Mouse (Mus musculus) effector memory CD4-positive, alpha-beta T cell, adult 7 months (primary cell): ENCODE data around the gene Cfap97d2. TPM values are rescaled to one million over a fixed set of nuclear protein-coding genes. Genes with fewer than 3 reads are reported as not detected.

Experiments
- polyA plus RNA-seq: library from polyadenylated mRNA; unstranded; fragments of 100-300 nt; shearing (Covaris generic); gene quantifications from one replicate; pipeline ENCODE4 v1.2.1, GENCODE M21; 2017

Gene Cfap97d2
- polyA plus RNA-seq = not detected

GRCm38 (mm10) chr8:13705668-13706067, at the start of gene Cfap97d2:
Cfap97d2 (plus strand) TSS chr8:13705889.

GRCm38 (mm10) chr8:13677413-13677883, 28.2 kb upstream of the Cfap97d2 start, which contains the start of gene Rasa3:
Rasa3 (minus strand) TSS chr8:13677603.

GRCm38 (mm10) chr8:13756982-13757804, 51.5 kb downstream of the Cfap97d2 start, which contains the start of gene Cdc16:
Cdc16 (plus strand) TSS chr8:13757676.

GRCm38 (mm10) chr8:13785250-13785763, 79.6 kb downstream of the Cfap97d2 start, which contains the start of gene Upf3a:
Upf3a (plus strand) TSS chr8:13785615.

Other genes starting within 250 kb of the Cfap97d2 start
- gene Gas6, start 211.4 kb upstream of the Cfap97d2 start, polyA plus RNA-seq = not detected
- not detected for gene 1700029H14Rik, start 143.4 kb upstream of the Cfap97d2 start, polyA plus RNA-seq
- 267 TPM for gene Rasa3, start 28.3 kb upstream of the Cfap97d2 start, polyA plus RNA-seq
- gene Cdc16, start 51.8 kb downstream of the Cfap97d2 start, polyA plus RNA-seq = 37.1 TPM
- 31.9 TPM for gene Upf3a, start 79.7 kb downstream of the Cfap97d2 start, polyA plus RNA-seq
- gene AF366264, start 132.5 kb downstream of the Cfap97d2 start, polyA plus RNA-seq = not detected
- 26.5 TPM for gene Champ1, start 163.8 kb downstream of the Cfap97d2 start, polyA plus RNA-seq
- gene Coprs, start 184.4 kb downstream of the Cfap97d2 start, polyA plus RNA-seq = 0.54 TPM